Mouse (Mus musculus): ENCODE data around the gene Ccdc12. TPM values are rescaled to one million over a fixed set of nuclear protein-coding genes. Genes with fewer than 3 reads are reported as not detected.

Gene Ccdc12
- polyA plus RNA-seq, 1 experiment = 613 TPM

- no peak for TF ChIP-seq GATA1 (IDR thresholded peaks at IDR 0.05; ENCODE audit: low read length)
Observed at GRCm38 (mm10) chr9:110706784-110707183, 50.5 kb downstream of the Ccdc12 start.

- no peak for TF ChIP-seq GATA1 (IDR thresholded peaks at IDR 0.05; ENCODE audit: low read length)
Observed at GRCm38 (mm10) chr9:110709640-110710258, 53.4 kb downstream of the Ccdc12 start.

- no peak for TF ChIP-seq GATA1 (IDR thresholded peaks at IDR 0.05; ENCODE audit: low read length)
Observed at GRCm38 (mm10) chr9:110711532-110711931, 55.2 kb downstream of the Ccdc12 start.

- no peak for TF ChIP-seq GATA1 (IDR thresholded peaks at IDR 0.05; ENCODE audit: low read length)
Observed at GRCm38 (mm10) chr9:110711996-110712395, 55.7 kb downstream of the Ccdc12 start.

GRCm38 (mm10) chr9:110712545-110712944, 56.2 kb downstream of the Ccdc12 start:
- TF ChIP-seq GATA1 (IDR thresholded peaks at IDR 0.05; ENCODE audit: low read length) = no peak

GRCm38 (mm10) chr9:110713389-110713788, 57.1 kb downstream of the Ccdc12 start:
- TF ChIP-seq GATA1 (IDR thresholded peaks at IDR 0.05; ENCODE audit: low read length) = no peak

GRCm38 (mm10) chr9:110715426-110715825, 59.1 kb downstream of the Ccdc12 start:
- no peak for TF ChIP-seq GATA1 (IDR thresholded peaks at IDR 0.05; ENCODE audit: low read length)

- TF ChIP-seq GATA1 (IDR thresholded peaks at IDR 0.05; ENCODE audit: low read length) = no peak
Observed at GRCm38 (mm10) chr9:110716775-110717174, 60.5 kb downstream of the Ccdc12 start.

- TF ChIP-seq GATA1 (IDR thresholded peaks at IDR 0.05; ENCODE audit: low read length) = no peak
Observed at GRCm38 (mm10) chr9:110718071-110718470, 61.8 kb downstream of the Ccdc12 start.

- no peak for TF ChIP-seq GATA1 (IDR thresholded peaks at IDR 0.05; ENCODE audit: low read length)
Observed at GRCm38 (mm10) chr9:110718810-110719209, 62.5 kb downstream of the Ccdc12 start.

- TF ChIP-seq GATA1 (IDR thresholded peaks at IDR 0.05; ENCODE audit: low read length) = no peak
Observed at GRCm38 (mm10) chr9:110719977-110720376, 63.7 kb downstream of the Ccdc12 start.

- TF ChIP-seq GATA1 (IDR thresholded peaks at IDR 0.05; ENCODE audit: low read length) = no peak
Observed at GRCm38 (mm10) chr9:110722060-110722459, 65.8 kb downstream of the Ccdc12 start.

GRCm38 (mm10) chr9:110725721-110726135, 69.4 kb downstream of the Ccdc12 start:
- no peak for TF ChIP-seq GATA1 (IDR thresholded peaks at IDR 0.05; ENCODE audit: low read length)

- no peak for TF ChIP-seq GATA1 (IDR thresholded peaks at IDR 0.05; ENCODE audit: low read length)
Observed at GRCm38 (mm10) chr9:110726867-110727266, 70.6 kb downstream of the Ccdc12 start.

GRCm38 (mm10) chr9:110729841-110730240, 73.5 kb downstream of the Ccdc12 start:
- no peak for TF ChIP-seq GATA1 (IDR thresholded peaks at IDR 0.05; ENCODE audit: low read length)

- no peak for TF ChIP-seq GATA1 (IDR thresholded peaks at IDR 0.05; ENCODE audit: low read length)
Observed at GRCm38 (mm10) chr9:110731859-110732258, 75.6 kb downstream of the Ccdc12 start.

- TF ChIP-seq GATA1 (IDR thresholded peaks at IDR 0.05; ENCODE audit: low read length) = no peak
Observed at GRCm38 (mm10) chr9:110732623-110733022, 76.3 kb downstream of the Ccdc12 start.

- TF ChIP-seq GATA1 (IDR thresholded peaks at IDR 0.05; ENCODE audit: low read length) = peak; percentile 3
Observed at GRCm38 (mm10) chr9:110733102-110733501, 76.8 kb downstream of the Ccdc12 start.

Measured in G1E-ER4 (cell line).